Mouse (Mus musculus) limb, embryonic 14.5 days (tissue): Measurements from ENCODE around the gene Aatf. TPM values are rescaled to one million over a fixed set of nuclear protein-coding genes. Genes with fewer than 3 reads are reported as not detected.

Source experiments
- ATAC-seq: fragments of 200-750 bp; cut with Nextera tagmentation; 2 replicates; pipeline ENCODE4 v1.8.0; 2017; ENCODE audit warnings: low read depth, moderate number of reproducible peaks, moderate TSS enrichment; ENCODE audit not compliant: low FRiP score
- DNase-seq: peaks from one replicate; pipeline ENCODE4 v3.0.0-alpha.2; 2015; ENCODE audit warnings: low spot score
- H3K27ac ChIP-seq: fragments of 300-500 bp; sonication (generic); replicated peaks from 2 replicates; pipeline ENCODE4 v1.5.1; 2014; ENCODE audit warnings: low read depth, mild to moderate bottlenecking, low read length, moderate library complexity, mixed read lengths
- H3K27me3 ChIP-seq: fragments of 300-500 bp; sonication (generic); 2 replicates; pipeline ENCODE4 v1.6.1; 2014; ENCODE audit warnings: low read length, mixed read lengths; ENCODE audit not compliant: control insufficient read depth, insufficient read depth
- H3K36me3 ChIP-seq: fragments of 300-500 bp; sonication (generic); 2 replicates; pipeline ENCODE4 v1.6.1; 2014; ENCODE audit warnings: mild to moderate bottlenecking, low read length, moderate library complexity, mixed read lengths; ENCODE audit not compliant: control insufficient read depth, insufficient read depth
- H3K4me1 ChIP-seq: fragments of 300-500 bp; sonication (generic); 2 replicates; pipeline ENCODE4 v1.6.1; 2014; ENCODE audit warnings: antibody characterized with exemption, low read length, mixed read lengths; ENCODE audit not compliant: control insufficient read depth, insufficient read depth
- H3K4me2 ChIP-seq: fragments of 300-500 bp; sonication (generic); replicated peaks from 2 replicates; pipeline ENCODE4 v1.6.1; 2014; ENCODE audit warnings: low read depth, mild to moderate bottlenecking, low read length, moderate library complexity; ENCODE audit not compliant: severe bottlenecking
- H3K4me3 ChIP-seq: fragments of 300-500 bp; sonication (generic); replicated peaks from 2 replicates; pipeline ENCODE4 v1.5.1; 2014; ENCODE audit warnings: low read length
- H3K9ac ChIP-seq: fragments of 300-500 bp; sonication (generic); 2 replicates; pipeline ENCODE4 v1.6.1; 2014; ENCODE audit warnings: mild to moderate bottlenecking, low read depth, low read length, moderate library complexity; ENCODE audit not compliant: severe bottlenecking
- H3K9me3 ChIP-seq: fragments of 300-500 bp; sonication (generic); 2 replicates; pipeline ENCODE4 v1.6.1; 2016; ENCODE audit warnings: low read length; ENCODE audit not compliant: control insufficient read depth
- POLR2A ChIP-seq: fragments of 200-500 bp; IDR thresholded peaks from 2 replicates; pipeline ENCODE4 v1.8.0; 2012; ENCODE audit warnings: inconsistent platforms, mild to moderate bottlenecking, moderate library complexity, borderline replicate concordance; ENCODE audit not compliant: insufficient read depth, insufficient read length; ENCODE audit errors: extremely low read depth
- WGBS: fragments of 180-500 bp; shearing (Covaris S2); extraction: QIAGEN DNeasy Blood & Tissue Kit; methylation state at CpG from one replicate; pipeline ENCODE4 v1.1.7; 2014; 5-methylcytosine and 5-hydroxymethylcytosine counted together
- polyA plus RNA-seq, 2 experiments: library from polyadenylated mRNA; depleted of rRNA in 1 of 2; stranded (reverse) in 1 of 2; unstranded in 1 of 2; fragments of >200 nt; fragmentation: Nextera tagmentation in 1 of 2; extraction: Ambion mirVana in 1 of 2; gene quantifications; 2 replicates each; pipeline versions ENCODE4 v1.2.1 to v1.2.3; 2012 to 2014

Aatf gene
- polyA plus RNA-seq (2012; rRNA removed) (8.7 and 12.3 TPM in 2 replicates), polyA plus RNA-seq (2014; fragmentation: Nextera tagmentation; extraction: Ambion mirVana) (44.3 and 44.8 TPM in 2 replicates)

GRCm38 (mm10) chr11:84513171-84514116 lies at the start of gene Aatf:
Aatf (minus strand) TSS chr11:84513522.
- TF ChIP-seq POLR2A, result peak; percentile 47; the same call in 1 of the 2 replicates
- no peaks in the 10 kb centered on the region for H3K9me3 ChIP-seq
- peak; percentile 98 for DNase-seq

DNA sequence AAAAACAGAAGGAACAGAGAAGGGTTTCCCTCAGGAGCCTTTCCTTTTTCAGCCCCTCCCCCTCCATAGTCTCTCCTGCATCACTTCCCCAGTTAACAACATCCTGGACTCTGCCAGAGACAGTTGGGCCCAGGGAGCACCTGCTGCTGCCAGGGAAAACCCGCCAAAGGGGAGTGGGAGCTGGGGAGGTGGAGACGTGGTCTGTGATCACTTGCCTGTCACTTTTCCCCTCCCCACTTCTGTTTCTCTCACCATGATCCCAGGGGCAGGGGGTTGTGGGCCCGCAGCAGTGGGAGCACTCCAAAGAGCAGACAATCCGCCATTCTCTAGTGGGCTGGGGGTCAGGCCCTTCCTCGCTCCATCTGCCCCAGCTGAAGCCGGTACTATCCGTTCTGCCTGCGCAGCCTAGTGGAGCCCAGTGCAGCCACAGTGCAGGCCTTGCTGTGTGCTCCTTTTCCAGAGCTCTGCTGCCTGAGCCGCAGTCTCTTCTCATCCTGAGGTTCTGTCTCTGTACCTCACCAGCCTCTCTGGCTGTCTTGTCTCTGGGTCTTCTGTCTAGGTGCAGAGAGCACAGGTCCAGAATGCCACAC lies 49.5 kb upstream of the Aatf start:
- ATAC-seq, result no peak
- Histone ChIP-seq H3K4me2 (no peak overlapping the region), H3K9ac (no peak overlapping the region), H3K27ac (no peak overlapping the region), H3K27me3 (no peaks in the 10 kb centered on the region), H3K9me3 (no peaks in the 10 kb centered on the region), H3K36me3 (no peaks in the 10 kb centered on the region), H3K4me1 (no peaks in the 10 kb centered on the region), H3K4me3 (no peak overlapping the region)
- 21% methylated on average over 9 of the region's 9 CpGs for WGBS
- TF ChIP-seq POLR2A, result no peak
- DNase-seq, result no peak

More at GRCm38 (mm10) chr11:84513171-84514116, at the start of gene Aatf:
- Histone ChIP-seq H3K27ac (peak within 1 kb of the TSS; percentile 70), H3K4me2 (peak within 1 kb of the TSS; percentile 90), H3K27me3 (peaks cover 38% of the 10 kb centered on the region), H3K9ac (peak within 1 kb of the TSS; percentile 80), H3K36me3 (peaks cover 20% of the 10 kb centered on the region), H3K4me1 (peaks cover 8% of the 10 kb centered on the region; the same call in 1 of the 2 replicates), H3K4me3 (peak within 1 kb of the TSS; percentile 77)
- peak; percentile 99 for ATAC-seq
- under 1% methylated on average over 68 of the region's 80 CpGs for WGBS

DNA sequence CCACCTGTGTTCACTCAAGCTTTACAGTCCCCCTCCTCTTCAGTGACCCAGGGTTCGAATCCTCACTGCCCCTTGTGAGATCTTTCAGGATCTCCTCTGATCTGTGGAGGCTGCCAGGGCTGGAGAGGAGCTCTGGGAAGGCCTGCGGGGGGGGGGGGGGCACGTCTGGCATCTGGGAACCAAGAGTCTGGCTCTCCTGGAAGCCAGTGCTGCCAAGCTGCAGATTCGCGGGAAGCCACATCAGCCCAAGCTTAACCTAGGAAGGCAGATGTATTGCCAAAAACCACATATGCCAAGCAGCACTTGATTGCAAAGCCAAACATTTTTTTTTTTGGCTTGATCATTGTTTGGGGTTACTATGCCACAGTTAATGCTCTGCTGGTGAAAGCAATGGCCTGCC lies 48.2 kb upstream of the Aatf start:
- no peak overlapping the region for H3K4me2 ChIP-seq
- no peaks in the 10 kb centered on the region for H3K27me3 ChIP-seq
- no peak overlapping the region for H3K9ac ChIP-seq
- no peaks in the 10 kb centered on the region for H3K4me1 ChIP-seq
- no peaks in the 10 kb centered on the region for H3K9me3 ChIP-seq
- DNase-seq (no peak), ATAC-seq (no peak)
- no peak for TF ChIP-seq POLR2A
- H3K4me3 ChIP-seq, result no peak overlapping the region
- WGBS, result 61% methylated on average over 4 of the region's 5 CpGs
- H3K36me3 ChIP-seq, result no peaks in the 10 kb centered on the region
- no peak overlapping the region for H3K27ac ChIP-seq

DNA sequence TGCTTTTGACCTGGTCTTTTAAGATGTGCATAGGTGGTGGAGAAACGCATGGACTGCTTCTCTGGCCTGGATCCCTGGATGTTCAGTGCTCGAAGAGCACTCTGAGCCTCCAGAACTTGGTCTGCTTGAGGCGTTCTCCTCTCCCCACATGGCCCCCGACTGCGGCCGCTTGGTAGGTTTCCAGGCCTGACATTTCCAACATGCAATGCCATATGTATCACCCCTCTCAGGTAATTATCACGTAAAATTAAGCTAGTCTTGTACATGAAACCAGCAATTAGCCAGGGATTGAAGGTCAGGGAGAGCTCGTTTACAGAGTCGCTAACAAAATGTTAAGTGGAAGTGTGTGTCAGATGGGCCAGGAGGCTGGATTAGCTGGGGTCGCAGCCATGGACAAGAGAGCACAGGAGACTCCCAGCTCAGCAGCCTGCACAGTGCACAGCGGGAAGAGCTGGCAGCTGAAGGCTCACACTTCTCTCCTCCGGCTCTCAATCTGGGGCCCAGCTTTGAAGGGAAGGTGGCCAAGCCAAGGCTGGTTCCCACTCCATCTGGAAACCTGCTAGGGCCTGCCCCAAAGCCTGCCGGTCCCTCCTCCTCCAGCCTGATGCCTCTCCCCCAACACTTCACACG lies 40.6 kb upstream of the Aatf start:
- no peaks in the 10 kb centered on the region for H3K9me3 ChIP-seq
- 42% methylated on average over 14 of the region's 14 CpGs for WGBS
- H3K36me3 ChIP-seq, result no peaks in the 10 kb centered on the region
- no peaks in the 10 kb centered on the region for H3K27me3 ChIP-seq
- DNase-seq (no peak), ATAC-seq (no peak)
- H3K4me1 ChIP-seq, result no peaks in the 10 kb centered on the region
- no peak overlapping the region for H3K27ac ChIP-seq
- no peak for TF ChIP-seq POLR2A
- no peak overlapping the region for H3K4me2 ChIP-seq
- no peak overlapping the region for H3K4me3 ChIP-seq
- H3K9ac ChIP-seq, result no peak overlapping the region

DNA sequence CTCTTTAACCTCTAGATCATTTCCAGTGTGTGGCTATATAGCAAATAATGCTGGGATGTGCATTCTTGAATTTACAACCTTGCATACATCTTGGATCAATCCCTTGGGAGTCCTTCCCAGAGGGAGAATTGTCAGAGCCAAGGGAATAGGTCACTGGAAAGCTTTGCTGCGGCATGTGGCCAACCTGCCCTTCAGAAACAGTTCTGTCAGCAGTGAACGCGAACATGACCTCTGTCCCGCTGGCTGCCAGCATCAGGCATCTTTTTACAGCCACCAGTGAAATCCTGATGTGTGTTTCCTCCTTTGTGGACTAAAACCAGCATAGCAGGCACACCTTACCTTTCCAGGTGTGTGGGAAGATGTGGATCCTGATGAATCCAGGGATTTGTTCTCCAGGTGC lies 38.0 kb upstream of the Aatf start:
- DNase-seq, result no peak
- Histone ChIP-seq H3K27ac (no peak overlapping the region), H3K4me3 (no peak overlapping the region), H3K4me1 (no peaks in the 10 kb centered on the region), H3K9me3 (no peaks in the 10 kb centered on the region), H3K36me3 (no peaks in the 10 kb centered on the region), H3K27me3 (no peaks in the 10 kb centered on the region), H3K9ac (no peak overlapping the region), H3K4me2 (no peak overlapping the region)
- no peak for TF ChIP-seq POLR2A
- no peak for ATAC-seq
- 71% methylated on average over 4 of the region's 4 CpGs for WGBS
